Mouse (Mus musculus) small intestine, adult 2 months (tissue): ENCODE measurements at regions not wholly inside any gene's neighbourhood (a gene's known extent, or its start where the extent isn't known, plus 50 kb on each side); places are given as distances from the start of the nearest gene placed in this dataset.

Source experiments
- CTCF ChIP-seq: fragments of 200-500 bp; IDR thresholded peaks from 2 replicates; pipeline ENCODE4 v1.5.1; 2012; ENCODE audit warnings: low read depth, mild to moderate bottlenecking, control low read depth, inconsistent platforms, low read length, moderate library complexity, mixed read lengths; ENCODE audit not compliant: insufficient replicate concordance, insufficient read length; ENCODE audit errors: extremely low read depth
- POLR2A ChIP-seq: fragments of 200-500 bp; IDR thresholded peaks from 2 replicates; pipeline ENCODE4 v1.6.1; 2012; ENCODE audit warnings: low read depth, mild to moderate bottlenecking, control low read depth, inconsistent platforms, low read length, moderate library complexity

- TF ChIP-seq CTCF (no peak), POLR2A (no peak)
Observed at GRCm38 (mm10) chr3:50674860-50675566, 231.6 kb upstream of the Slc7a11 start.
